Mouse (Mus musculus): ENCODE results near the gene Clec12b.
A peak's percentile ranks its signal among the peaks of the same experiment; 100 is the strongest.

The Clec12b gene

DNA sequence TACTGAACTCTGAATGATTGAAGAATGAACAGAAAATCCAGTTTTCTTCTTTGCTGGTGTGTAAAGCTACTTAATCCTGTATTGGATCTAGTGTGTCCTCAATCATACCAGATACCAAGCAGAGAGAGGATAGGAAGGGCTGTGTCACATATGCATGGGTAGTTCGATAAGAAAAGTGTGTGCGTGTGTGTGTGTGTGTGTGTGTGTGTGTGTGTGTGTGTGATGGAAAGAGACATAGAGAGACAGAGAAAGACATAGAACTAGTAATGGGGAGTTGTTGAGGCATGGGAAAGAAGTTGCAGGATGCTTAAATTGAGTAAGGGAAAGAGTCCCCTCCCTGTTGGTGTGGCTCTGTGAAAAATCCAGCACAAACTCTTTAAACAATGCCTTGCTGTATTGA, at the start of gene Clec12b:
Gene Clec12b, minus strand, starts transcription at position 101 of the 400 bp plus-strand sequence.
- DNase-seq: no peak

DNA sequence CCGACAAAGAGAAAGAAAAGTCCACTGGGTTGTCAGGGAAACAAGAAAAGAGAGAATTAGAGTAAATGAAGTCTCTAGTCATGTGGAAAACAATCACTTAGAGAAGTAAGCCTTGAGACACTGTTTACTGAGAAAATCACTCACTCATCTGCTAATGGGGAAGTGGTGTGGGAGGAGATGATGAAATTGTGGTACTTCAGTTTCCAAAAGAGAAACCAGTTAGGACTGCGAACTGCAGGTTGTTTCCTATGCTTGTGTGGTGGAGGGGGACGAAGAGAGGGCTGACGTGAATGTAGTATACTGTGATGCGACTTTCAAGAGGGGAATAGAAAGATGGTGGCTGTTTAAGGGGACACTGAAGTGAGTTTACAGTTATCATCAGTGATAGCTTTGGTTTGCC, 48.6 kb upstream of the Clec12b start:
- DNase-seq: no peak

DNA sequence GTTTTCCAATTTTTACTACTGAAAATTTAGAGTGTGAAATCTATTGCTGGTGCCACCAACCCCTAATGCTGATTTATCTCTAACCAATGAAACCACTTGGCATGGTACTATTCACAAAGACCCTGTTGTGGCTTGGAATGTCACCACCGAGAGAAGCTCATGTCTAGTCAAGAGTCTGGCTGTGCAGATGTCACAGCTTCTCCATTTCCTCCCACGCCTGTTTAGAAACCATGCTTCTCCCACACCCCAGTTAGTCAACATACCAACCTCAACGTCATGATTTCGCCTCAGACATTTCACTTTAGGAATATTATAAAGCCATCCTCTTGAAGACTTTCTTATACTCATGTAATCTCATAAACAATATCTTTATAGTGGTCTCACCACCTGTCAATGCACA, 41.6 kb upstream of the Clec12b start:
- no peak for DNase-seq

DNA sequence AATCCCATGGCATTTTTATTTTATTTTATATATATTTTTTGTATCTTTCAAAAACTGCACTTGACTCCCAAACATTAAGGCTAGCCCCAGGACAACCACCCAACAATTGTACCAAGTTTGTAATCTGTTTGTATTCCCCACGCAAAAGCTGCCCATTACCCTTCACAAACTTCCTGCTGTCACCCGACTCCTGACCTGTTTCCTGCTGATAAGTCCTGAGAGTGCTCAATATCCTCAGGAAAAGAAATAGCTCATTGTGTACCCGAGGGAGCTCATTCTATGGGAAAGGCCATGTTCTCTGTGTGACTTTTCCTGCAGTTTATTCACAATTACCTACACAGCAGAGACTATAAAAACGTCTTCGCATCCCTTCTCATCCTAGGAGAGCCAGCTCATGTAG, 40.1 kb upstream of the Clec12b start:
- no peak for DNase-seq

DNA sequence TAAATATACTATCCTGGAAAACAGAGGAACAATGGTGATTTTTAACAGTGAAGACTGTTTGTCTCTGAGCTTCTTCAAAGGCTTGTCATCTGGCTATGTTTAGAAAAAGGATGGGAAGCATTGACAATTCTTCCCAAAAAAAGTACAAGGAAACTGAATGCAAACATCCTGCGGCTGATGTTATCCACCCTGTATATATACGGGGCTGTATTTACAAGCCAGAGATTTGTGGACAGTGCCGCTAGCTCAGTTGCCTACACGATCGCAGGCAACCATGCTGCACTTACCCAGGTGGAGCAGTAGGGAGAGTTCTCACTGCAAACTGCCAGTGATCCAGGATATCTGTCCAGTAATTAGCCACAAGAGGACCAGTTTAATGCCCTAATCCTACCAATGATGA, 39.5 kb upstream of the Clec12b start:
- DNase-seq: no peak

DNA sequence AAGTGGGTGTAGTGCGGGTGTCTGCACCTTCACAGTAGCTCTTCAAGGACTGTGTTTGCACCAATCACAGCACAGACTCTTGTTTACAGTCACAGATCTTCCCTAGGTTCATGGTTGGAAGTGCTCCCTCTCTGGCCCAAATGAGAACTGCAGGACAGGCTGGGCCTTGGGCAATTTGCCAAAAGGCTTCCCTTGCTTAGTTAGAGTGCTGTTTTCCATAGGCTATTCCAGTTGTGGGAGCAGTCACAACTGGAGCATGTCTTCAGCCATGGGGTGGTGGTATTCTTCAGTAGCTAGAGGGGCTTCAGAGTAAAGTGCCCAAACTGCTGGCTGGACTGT, 38.0 kb upstream of the Clec12b start:
- DNase-seq: peak; percentile 87 to 88

DNA sequence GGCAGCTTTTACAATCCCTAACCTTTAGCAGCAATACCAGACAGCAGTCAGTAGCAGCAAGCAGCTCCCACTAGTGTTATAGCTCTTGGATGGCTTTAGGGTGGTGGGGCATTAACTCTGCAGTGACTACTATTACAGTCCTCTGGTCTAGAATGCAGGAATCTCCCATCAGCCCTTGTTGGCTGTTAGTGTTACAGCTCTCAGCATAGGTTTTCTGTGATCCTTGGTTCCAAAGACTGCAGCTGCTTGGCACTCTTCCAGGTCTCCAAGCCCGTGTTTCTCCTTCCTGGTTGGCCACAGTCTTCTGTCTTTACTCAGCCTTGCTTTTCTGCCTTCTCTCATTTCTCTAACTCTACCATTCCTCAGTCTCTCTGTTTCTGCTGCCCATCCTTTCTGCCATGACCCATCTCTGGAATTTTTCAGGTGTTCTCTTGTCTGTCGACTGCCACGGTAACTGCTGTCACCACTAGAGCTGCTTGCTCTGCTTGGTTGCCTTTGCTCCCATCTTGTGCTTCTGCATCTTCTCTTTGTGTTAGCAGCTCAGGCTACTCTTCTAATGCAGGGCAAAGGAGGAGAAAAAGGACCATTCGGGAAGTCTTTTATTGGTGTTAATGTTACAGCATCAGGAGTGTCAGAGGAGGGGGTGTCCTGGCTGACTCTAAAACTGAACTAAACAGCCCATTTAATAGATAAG, 37.5 kb upstream of the Clec12b start:
- DNase-seq: peak; percentile 4 to 11

DNA sequence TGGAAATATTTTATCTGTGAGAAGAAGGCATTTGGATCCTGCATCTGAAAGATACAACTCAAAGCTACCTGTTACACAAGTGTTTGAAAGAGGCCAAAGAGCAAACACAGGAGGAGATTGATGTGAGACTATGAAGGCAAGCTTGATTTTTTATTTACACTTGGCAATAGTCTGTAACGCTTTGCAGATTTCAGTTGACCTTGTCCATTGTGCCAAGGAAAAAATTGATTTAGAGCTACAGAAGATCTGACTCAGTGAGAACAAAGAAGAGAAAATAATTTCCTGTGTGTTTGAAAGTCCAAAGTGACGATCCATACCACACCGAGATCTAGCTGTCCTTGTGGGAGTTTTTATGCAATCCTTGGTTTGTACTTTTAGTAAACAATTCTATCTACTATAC, 36.6 kb upstream of the Clec12b start:
- DNase-seq: no peak

DNA sequence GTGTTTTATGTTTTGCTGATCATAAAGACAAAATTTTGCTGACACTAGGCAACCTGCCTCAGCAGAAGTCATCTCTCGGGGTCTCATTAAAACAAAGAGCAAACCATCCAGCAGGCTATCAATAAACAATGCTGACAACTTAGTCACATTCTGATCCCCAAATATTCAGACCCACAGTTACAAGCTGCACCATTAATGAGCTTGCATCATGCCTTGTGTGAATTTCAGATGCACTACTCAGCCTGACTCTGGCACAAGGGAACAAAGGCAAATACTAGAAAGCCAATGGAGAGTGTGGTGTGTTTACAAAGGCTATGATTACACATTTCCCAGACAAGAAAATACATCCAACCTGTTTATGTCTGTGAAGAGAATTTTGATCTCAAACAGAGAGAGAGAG, 28.5 kb upstream of the Clec12b start:
- DNase-seq: no peak

DNA sequence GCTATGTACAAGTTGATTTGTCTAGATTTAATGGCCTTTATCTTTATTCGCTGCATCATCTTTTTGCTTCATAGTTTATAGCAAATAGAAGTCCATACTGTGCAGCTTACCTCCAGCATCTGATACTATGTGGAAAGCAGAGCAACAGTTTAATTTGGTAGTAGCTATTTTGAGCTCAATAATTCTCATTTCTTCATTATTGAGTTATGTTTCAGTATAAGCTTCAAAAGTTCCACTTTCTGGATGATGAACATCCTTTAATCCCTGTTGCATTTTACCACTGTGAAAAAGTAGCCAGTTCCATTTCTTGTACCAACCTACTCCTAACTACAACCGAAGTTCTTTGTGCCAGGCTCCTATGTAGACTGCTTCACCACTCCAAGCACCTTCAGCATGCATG, 22.9 kb upstream of the Clec12b start, which contains the start of gene Clec9a:
Gene Clec9a, plus strand, starts transcription at position 301 of the 400 bp plus-strand sequence.
- DNase-seq: no peak

DNA sequence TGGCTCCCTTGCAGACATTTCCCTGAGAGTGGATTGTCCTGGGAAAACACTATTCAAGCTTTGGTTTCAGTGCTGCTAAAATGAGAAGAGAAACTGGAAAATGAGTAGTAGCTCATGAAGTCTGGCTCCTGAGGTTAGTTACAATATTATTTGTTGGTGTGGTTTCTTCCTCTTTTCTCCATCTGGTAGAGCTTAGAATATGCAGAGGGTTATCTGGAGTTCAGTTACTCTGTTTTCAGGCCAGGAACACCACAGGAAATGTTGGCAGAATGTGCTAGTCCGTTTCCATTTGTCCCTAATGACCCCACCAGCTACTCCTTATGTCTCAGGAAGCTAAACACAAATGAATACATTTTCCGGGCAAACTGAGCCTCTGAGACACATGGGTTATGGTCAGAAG, 21.6 kb upstream of the Clec12b start:
- DNase-seq: peak; percentile 27 to 48

DNA sequence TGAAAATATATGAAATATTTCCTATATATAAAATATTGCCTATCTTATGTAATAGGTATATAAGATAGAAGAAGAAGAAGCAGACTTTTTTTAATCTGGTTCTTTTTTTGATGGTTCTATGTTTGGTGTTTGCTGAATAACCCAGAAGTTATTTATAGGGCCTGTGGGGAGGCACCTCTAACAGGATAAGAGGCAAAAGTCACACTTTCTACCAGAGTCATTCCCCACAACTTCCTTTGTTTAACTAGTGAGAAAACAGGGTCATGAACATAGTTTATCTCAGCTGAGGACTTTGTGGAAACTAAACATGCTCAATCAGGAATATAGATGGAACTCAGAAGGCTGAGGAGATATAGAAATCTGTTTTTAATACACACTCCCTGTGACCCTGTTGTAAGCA, 20.3 kb upstream of the Clec12b start:
- no peak for DNase-seq

DNA sequence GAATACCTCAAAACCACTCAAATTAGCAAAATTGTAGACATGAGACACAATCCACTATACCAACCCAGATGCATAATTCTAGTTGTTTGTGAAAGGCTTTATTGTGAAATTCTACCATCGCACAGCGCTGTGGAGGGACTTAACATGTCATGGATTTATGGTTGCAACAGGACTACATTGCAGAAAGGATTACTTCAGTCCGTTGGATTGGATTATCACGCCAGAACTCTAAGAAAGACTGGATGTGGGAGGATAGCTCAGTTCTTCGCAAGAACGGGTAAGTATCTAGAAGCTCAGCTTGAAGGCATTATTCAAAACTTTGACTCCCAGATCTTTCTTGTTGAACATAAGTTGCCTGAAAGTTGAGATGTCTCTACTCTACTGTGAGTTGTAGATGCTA, 17.7 kb upstream of the Clec12b start:
- no peak for DNase-seq

DNA sequence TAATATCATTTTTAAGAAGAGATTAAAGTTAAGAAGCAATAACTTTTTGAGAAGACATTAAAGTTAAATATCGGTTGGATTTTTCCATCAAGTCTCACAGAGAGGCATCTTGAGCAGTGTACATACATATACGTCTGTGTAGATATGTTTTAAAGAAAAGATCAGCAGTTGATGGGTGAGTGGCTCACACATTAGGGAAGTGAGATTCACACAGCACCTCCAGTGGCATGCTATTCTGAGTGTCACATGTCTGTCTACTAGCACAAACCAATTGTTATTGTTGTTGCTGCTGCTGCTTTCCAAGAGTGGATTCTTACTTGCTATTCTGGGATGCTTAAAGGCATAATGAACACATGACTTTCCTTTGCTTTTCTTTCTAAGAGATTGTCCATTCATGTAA, 16.7 kb upstream of the Clec12b start:
- no peak for DNase-seq

DNA sequence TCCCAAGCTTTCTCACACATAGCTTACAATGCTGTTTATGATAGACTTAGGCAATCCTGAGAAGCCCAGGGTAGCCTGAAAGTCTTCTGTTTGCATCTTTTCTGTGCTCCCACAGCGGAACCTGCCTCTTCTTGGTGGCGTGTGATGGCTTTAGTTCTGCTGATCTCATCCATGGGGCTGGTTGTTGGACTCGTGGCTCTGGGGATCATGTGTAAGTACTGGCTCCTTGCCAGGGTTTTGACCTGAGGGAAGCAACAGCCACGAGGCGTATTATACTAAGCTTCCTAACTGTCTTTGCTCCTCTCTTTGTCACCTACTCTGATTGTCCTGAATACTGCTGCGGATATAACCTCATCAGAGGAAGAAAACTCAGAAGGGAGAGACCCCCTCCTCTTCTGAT, 14.3 kb upstream of the Clec12b start:
- DNase-seq: peak in 1 of 2 experiments; percentile 6

DNA sequence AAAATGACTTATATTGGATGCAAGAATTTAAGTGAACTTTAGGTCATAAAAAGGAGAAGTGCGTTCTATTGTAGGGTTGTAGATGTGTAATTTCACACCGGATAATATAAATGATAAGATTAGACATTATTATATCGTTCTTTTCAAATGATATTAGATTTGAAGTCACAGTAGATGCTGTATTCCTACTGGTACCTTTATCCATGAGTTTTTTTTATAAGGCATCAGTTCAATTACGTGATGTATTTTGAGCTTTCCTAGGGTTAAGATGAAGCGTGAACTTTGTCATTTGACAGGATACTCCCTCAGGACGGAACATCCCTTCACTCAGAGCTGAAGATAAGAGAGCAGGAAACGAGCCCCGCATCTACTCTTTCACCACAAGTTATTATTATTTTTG, 11.3 kb upstream of the Clec12b start, which contains the start of gene Clec1b:
Gene Clec1b, plus strand, starts transcription at position 301 of the 400 bp plus-strand sequence.
- no peak for DNase-seq

DNA sequence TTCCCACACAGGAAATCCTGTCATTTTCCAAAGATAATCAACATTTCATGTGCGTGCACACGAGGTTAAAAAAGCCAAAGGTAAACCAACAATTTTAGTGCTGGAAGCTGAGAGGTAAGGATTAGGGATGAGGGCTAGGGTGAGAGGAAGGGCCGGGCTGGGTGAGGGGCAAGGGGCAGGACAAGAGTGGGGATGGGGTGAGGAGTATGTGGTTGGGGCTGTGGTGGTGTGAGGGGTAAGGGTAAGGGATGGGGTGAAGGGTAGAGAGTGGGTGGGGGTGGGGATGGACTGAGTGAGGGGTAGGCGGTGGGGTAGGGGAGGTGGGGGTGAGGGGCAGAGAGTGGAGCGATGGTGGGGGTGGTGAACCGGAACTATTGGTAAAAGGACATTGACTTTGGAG, 8.1 kb upstream of the Clec12b start:
- no peak for DNase-seq

DNA sequence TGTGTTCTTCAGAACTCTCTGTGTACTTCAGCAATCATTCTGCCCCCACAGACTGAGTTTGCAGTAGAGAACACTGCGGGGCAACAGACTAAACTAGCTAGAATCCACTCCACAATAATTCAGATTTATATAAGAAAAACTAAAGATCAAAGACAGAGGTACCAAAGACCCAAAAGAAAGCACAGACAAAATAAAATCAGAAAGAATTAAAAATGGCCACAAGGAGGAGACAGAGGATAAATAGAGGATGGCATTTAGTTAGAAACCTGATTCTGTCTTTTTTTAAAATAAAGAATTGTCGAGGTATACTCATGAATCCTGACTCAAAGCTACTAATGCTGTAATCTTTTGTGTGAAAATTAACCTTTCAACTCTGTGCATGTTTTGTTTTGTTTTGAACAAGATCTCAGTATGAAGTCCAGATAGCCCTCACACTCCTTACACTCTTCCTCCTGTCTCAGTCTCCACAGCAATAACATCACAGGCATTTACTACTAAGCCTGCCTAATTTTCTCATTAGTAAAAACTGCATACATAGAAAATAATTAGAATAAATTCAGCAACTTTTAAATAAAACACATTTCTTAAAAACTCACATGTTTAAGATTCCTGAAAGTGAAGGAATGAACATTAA, 7.5 kb upstream of the Clec12b start:
- no peak for DNase-seq

DNA sequence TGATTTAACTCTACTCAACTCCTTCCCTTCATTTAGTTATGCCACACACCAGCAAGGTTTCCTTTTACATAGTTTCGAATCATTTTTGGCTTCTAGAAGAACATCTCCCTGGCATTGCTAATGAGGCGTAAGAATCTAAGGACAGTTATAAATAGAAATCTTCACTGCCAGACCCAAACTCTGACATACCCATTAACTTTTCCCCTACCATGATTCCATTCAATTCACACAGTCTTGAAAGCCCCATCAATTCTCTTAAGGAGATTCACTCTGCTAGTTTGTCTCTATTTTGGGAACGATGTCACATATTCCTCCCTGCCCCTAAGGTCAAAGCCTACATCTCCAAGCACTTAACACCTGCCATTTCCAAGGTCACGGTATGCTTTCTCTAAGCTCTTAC, 674 bp downstream of the Clec12b start:
- no peak for DNase-seq

DNA sequence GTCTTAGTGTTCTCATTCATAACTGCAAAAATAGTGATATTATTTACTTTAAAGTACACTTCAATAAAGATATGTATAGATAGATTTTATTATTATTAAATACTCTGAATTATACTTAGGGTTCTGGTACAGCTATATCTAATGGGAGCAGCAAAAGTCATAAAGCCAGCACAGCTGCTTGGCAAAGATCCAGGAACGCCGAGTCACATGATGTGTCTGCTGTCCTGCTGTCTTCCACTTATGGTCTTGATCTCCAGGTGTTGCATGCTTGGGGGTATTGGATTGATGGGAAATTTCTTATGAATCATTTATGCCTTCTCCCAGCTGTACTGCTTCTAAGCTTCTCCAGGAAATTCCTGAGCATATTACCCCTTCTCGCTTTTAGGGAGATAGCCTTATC, 2.2 kb downstream of the Clec12b start:
- DNase-seq: no peak

DNA sequence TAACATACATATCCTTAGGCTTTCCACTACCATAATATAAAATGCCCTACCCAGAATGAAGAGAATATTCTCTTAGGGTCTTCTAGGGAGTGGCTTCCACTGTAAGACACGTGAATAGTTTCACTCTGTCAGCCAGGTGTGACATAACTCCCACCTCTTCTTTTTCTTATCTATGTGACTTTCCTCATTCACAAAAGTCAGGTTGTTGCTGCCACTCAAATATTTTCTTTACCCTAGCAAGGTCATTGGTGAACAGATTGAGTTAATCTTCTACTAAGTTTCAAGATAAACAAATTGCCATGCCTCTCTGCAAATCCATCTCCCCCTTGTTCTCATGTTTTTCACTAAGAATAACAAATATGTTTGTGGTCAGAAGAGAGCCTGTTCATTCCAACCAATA, 3.9 kb downstream of the Clec12b start:
- no peak for DNase-seq

DNA sequence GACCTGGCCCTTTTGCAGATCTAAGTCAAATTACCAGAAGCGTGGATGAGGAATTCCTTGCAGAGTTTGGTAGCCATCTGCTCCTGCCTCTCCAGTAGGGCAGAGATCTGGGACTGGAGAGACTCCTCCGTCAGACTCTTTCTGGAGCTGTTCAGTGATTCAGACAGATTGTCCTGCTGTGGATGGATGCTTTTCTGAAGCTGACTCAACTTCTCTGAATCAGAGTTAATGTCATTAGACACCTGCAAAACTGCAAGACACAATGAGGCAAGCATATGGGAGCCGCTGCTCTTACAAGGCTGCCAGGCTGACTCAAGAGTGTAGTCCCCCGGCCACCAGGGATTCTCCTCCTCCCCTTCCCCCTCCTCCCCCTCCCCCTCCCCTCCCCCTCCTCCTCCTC, 5.2 kb downstream of the Clec12b start:
- DNase-seq: peak in 1 of 2 experiments; percentile 4

DNA sequence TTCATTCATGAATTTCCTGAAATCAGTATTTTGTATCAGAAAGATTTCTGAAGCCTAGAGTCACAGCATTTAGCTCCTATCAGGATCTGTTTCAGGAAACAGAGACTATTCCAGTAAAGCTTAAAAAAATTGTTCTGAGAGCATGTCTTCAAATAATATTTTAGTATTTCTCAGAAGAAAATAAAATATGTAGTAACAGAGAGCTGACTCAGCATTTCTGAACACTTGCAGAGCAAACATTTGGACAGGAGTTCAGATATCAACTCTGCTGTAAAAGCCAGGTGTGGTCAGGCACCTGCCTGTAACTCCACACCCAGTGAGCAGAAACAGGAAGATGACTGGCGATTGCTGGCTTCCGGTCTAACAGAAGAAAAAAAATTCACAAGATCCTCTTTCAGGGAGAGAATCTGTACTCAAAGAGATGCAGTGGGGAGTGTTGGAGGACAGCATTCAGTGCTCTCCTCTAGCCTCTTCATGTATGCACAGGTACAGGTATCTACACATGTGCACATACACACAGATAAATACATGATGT, 10.7 kb downstream of the Clec12b start:
- no peak for DNase-seq

DNA sequence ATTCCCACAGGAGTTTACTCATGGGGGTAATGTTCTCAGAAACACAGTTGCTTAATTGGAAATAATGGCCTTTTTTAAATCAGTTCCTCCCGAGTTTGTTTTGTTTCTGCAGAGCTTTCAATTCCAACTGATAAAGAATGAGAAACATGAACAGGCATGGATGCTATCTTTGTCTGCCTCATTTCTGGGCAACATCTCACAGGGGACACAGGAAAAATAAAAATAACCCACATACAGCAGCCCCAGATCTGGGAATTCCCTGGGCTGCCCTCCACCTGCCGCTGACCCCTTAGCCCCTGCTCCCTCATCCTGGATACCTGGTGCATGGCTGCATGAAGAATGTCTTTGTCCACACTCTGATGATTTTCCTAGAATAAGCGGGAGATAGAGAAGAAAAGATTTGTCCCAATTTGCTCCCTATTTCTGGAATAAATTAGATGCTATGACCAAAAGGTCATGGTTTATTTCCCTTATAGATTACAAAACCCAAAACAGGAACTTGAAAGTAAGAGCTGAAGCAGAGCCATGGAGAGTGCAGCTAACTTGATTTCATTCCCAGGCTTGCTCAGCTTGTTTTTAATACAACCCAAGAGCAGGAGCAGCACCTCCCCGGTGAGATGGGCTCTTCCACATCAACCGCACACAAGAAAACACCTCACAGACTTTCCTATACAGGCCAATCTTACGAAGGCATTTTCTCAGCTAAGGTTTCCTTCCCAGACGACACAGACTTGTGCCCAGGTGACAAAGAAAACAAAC, 16.1 kb downstream of the Clec12b start:
- DNase-seq: no peak
